Mouse (Mus musculus) lung, postnatal 0 days (tissue): ENCODE results near the gene Slc35f3.

Source experiments
- CTCF ChIP-seq: IDR thresholded peaks from 2 replicates; pipeline ENCODE4 v1.5.1; 2016; ENCODE audit warnings: antibody characterized with exemption, mild to moderate bottlenecking
- EP300 ChIP-seq: IDR thresholded peaks from 2 replicates; pipeline ENCODE4 v1.6.1; 2016; ENCODE audit warnings: antibody characterized with exemption, mild to moderate bottlenecking, control low read depth

DNA sequence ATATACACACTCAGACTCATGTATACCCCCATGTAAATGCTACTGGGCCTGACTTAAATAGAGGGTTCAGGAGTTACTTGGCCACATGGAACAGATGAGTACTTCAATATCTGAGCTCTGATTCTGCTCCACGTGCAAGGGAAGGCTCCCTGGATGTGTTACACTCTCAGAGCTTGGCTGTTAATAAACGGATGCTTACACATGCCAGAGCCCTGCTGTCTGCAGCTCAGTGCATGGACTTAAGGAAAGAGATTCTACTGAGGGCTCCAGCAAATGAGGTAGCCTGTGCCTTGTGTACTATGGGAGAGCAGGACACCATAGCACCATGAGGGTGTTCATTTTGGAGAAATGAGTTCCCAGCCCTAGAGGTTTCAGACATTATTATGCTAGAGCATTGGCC, 26.6 kb downstream of the Slc35f3 start:
- TF ChIP-seq CTCF (no peak), EP300 (no peak)
